Mouse (Mus musculus) heart, adult 2 months (tissue): ENCODE data around the gene 0610037L13Rik.

Experiments used
- CTCF ChIP-seq: fragments of 200-600 bp; IDR thresholded peaks from 2 replicates; pipeline ENCODE4 v1.8.1; 2022; ENCODE audit warnings: antibody characterized with exemption, mild to moderate bottlenecking, moderate library complexity
- POLR2A ChIP-seq: fragments of 200-500 bp; IDR thresholded peaks from 2 replicates; pipeline ENCODE4 v1.6.1; 2011; ENCODE audit warnings: mild to moderate bottlenecking, low read depth, low read length, control low read depth; ENCODE audit not compliant: insufficient read depth

- TF ChIP-seq CTCF = no peak
- TF ChIP-seq POLR2A = no peak
Observed at GRCm38 (mm10) chr4:107904252-107904651, 14.6 kb downstream of the 0610037L13Rik start.
